Mouse (Mus musculus) kidney, embryonic 15.5 days (tissue): Measurements from ENCODE around the gene Speer4d. TPM values are rescaled to one million over a fixed set of nuclear protein-coding genes. Genes with fewer than 3 reads are reported as not detected.

Experiments
- polyA plus RNA-seq: library from polyadenylated mRNA; unstranded; fragments of >200 nt; fragmentation: Nextera tagmentation; extraction: Ambion mirVana; gene quantifications from 2 replicates; pipeline ENCODE4 v1.2.1, GENCODE M21; 2015

Gene Speer4d
- polyA plus RNA-seq, 1 experiment from 2014 or later: not detected

Other genes with a start within 250 kb of the Speer4d start
- not detected in 2 replicates for gene Gm21149, start 142.5 kb upstream of the Speer4d start, polyA plus RNA-seq
- not detected in 2 replicates for gene Gm21190, start 89.8 kb upstream of the Speer4d start, polyA plus RNA-seq
- not detected in 2 replicates for gene Gm21083, start 41.7 kb upstream of the Speer4d start, polyA plus RNA-seq
- not detected in 2 replicates for gene 4930572O03Rik, start 38.0 kb downstream of the Speer4d start, polyA plus RNA-seq
- gene Speer4c, start 95.2 kb downstream of the Speer4d start, polyA plus RNA-seq: not detected in 2 replicates